Mouse (Mus musculus) spleen, postnatal 36 days (tissue): ENCODE data around the gene Ankrd1.

Source experiments
- DNase-seq, 2 experiments: peaks; one replicate each; pipeline ENCODE4 v3.0.0; 2022; ENCODE audit warnings: low spot score in 2 of 2, mixed read lengths in 1 of 2

Ankrd1 gene

DNA sequence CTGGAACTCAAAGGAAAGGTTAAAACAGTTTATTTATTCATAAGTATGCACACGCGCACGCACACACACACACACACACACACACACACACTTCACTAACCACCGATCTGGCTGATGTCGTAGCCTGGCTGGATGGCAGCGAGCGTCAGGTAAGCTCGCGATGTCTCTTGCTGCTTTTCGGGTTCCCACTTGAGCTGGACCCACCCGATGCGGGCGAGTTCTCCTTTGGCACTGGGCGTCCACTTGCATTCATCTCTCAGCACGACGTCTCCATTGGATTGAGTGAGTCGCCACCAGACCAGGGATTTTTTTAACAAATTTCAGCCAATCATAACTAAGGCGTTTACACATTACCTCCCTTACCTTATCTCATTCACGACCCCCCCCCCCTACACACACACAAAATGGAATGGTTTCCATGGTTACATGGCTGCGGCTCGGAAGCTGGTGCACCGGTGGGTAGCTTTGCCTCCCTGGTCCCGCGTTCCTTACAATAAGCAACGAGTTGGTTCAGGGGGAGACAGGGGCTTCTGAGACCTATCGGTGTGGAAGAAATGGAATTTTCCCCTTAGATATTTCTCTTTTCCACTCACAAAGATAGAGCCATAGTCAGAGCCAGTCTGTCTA lies 10.5 kb downstream of the Ankrd1 start:
- no peak for DNase-seq

DNA sequence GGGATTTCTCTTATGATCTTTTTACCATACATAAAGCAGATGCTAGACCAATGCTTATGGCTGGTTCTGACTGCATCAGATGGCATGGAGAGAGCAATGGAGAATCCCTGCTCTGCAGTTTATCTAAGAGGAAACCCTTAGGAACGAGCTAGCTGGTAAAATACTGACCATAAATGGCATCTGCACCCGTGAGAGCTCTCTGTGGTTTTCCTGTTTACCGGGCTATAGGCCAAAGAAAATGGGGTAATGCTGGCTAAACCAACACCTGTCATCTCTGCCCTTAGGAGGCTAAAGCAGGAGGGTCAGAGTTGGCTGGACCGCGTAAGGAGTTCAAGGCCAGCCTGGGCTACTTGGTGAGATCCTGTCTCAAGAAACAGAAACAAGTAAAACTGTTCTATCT lies 16.0 kb downstream of the Ankrd1 start:
- no peak for DNase-seq

DNA sequence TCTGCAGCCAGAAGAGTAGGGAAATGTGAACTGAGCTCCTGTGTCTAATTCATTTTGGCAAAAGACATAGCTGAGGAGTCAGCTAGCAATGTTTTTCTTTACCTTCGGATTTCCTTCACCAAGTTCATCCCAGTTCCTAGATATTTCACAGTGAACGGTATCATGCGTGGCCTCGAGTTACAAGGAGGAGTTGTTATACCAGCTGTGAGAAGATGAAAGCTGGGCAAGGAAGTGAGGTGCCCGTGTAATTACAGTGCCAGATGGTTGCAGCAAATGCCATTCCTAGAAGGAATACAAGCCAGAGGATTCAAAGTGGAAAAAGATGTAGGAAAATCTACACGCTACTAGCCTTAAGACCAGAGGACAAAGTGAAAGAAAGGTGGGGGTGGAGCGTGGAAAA lies 21.0 kb downstream of the Ankrd1 start:
- no peak for DNase-seq

DNA sequence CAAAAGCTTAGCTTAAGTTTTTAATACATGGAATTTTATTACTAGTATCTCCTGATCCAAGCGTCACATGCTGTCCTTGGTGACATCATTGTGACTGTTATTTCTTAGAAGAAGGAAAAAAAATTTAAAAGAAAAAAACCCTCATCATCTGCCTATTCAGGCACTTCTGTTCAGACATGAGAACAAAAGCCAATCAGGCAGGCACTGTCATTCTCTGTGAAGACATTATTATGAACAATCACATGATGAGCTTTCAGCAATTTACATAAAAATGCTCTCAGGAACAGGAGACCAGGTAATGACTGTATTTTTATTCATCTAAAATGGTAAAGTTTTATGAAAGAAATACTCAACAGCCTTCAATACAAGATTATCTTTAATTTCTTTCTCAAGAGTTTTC lies 21.6 kb downstream of the Ankrd1 start:
- DNase-seq = no peak

DNA sequence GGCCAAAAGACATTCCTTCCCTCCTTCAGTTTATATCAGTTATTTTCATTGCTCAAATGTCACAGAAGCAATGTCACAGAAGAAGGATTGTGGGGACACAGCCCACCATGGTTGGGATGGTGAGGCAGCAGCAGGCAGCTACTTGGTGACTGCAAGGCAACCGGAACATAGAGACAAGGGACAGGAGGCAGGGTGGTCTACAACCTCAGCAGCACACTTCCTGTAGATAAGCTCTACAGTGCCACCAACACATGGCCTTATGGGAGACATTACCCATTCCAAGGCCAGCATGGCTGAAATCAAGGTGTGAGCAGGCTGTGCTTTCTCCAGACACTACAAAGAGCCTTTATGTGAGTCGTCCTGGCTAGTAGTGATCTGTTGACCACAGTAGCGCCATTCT lies 22.7 kb downstream of the Ankrd1 start:
- no peak for DNase-seq

DNA sequence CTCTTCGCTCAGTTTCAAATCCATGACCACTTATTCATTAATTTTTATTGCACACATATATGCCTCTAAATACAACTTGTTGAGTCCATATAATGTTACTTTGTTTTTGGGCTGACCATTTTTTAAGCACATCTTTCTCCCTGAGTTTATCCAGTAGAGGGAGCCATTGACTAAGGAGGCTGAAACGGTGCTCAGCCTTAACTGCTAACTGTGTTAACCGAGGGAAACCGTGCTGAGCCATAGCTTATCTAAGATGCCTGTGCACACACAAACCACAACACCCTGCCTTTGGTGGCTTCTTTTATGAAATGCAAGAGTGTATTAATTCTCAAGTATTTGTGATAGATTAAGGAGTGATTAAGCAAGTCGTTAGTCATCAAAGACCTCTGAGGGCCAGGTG lies 29.1 kb downstream of the Ankrd1 start:
- peak in 1 of 2 experiments; percentile 2 for DNase-seq

DNA sequence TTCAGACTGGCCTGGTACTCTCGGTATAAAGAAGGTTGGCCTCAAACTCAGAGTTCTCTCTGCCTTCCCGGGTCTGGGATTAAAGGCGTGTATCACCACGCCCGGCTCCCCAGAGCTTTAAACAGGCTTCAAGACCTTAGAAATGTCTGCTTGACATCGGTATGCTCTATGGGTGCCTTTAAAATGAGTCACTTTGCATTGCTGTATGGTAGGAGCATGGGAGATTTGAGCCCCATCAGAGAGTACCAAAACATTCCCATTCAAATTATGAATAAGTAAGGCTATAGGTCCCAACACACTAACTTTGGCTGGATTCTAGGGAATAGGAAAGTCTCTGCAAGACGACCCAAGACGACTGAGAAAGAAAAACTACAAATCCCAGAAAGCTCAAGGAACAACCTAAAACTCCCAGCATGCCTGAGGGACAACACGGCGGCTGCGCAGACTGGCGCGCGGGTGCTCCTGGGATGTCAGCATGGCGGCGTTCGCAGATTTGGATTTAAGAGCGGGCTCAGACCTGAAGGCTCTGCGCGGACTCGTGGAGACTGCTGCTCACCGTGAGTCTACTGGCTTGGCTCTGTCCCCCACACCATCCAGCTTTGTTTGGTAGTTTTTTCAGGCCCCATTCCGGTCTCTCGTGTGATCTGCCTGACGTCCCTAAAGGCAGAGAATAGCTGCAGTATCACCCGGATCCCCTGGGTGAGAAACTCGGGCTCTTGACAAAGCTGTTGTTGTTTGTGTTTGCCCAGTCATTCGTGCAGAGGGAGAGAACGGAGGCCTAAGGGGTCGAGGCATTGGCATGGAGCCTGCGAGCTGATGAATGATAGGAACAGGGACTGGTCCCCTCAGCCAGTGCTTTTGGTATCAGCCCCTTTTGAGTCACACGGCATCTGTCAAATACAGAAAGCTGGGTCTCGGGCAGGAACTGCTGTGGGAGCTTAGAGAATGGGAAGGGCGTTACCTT lies 36.4 kb downstream of the Ankrd1 start, which contains the start of gene Rpp30:
Rpp30 (plus strand) TSS at position 455 of the 964 bp plus-strand sequence.
- DNase-seq = peak; percentile 86 to 87

DNA sequence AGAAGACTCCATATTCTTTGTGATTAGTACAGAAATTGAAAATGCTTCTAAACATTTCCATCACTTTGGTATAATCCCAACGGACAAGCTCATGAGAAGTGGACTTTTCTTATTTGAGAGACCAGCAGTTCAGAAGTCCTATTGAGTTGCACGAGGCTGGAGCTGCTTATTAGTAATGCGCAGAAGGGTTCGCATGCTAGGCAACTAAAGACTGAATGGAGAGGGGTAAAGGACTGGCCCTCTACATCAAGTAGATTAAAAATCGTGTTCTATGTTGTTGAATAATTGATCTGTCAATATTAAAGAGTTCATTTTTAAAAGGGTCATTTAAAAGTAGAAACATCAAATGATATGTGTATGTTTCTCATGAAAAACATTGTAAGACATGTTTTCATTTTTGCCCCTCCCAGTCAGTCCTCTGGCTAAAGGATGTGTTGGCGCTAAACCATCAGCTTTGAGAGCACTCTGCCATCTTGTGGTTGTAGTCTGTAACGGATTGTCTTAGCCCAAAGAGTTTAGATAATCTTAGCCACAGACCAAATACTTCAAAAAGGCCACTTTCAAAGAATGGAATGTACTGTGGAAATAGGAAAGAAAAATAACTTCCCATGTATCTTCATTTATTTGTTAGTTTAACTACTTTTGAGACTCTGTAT lies 37.2 kb downstream of the Ankrd1 start:
- DNase-seq = peak; percentile 41 to 47

DNA sequence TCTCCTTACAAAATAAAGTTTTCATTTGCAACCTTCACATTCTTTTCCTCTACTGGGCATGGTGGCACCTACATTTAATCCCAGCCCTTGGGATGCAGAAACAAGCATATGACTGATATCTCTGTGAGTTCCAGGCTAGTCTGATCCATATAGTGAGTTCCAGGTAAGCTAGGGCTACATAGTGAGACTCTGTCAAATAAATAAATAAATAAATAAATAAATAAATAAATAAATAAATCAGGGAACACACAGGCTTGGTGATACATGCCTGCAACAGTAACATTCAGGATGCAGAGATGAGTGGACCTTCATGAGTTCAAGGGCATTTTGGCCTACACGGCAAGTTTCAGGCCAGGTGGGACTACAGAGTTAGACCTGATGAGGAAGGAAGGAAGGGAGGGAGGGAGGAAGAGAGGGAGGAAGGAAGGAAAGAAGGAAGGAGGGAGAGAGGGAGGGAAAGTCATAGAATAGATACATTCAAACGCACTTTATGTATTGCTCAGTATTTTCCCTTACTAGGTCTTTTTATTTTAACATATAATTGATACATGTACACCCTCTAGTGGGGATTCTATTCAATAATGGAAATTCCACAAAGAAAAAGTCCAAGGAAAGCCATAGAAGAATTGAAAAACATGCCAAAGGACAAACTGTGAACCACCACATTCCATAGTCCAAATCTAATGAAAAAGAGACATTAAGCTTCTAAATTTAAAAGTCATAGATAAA lies 56.9 kb downstream of the Ankrd1 start:
- DNase-seq = no peak
